Mouse (Mus musculus): ENCODE measurements at regions not wholly inside any gene's neighbourhood (a gene's known extent, or its start where the extent isn't known, plus 50 kb on each side); places are given as distances from the start of the nearest gene placed in this dataset.
A peak's percentile ranks its signal among the peaks of the same experiment; 100 is the strongest.
"Not testable (repeated sequence)": the region's sequence is repeated elsewhere in the genome, so short reads cannot be mapped to it uniquely, and the experiment has no call there.

DNA sequence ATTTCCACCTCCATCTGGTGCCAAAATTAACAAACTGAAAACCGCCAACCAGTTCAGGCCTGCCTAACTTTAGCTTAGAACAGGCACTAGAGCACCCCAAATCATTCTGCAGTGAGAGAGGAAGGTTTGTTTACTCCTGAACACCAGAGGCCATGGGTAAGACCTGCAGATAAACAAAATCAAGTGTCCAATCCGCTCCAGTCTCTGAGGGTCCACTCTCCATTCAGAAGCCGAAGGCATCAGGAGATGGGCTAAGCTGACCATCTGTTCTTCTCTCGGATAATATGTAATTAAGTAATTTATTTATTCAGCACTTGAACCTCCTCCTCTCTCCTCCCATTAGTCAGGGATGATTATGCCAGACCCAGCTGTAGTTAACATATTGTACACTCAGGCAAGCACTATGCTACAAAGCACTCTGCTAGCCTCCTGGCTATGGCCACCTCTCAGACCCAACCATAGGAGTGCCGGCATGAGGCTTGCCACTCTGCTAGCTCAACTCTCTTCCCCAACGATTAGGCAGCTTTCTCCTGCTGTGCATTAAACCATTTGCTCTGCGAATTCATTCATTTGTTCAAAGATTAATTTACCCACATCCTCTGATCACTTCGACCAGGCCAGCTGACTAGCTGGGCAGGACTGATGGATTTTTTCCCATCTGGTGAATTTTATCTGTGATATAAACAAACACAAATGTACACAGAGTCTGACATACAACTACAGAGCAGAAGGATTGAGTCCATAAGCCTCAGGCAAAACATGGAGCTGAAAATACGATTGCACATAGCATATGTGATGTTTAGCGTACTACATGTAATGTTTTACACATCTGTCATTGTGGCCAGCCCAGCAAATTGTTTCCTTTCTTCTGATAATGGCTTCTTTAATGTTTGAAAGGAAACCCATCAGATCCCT is 184.4 kb downstream of the Mat2b start:
- DNase-seq = peak; percentile 77

GRCm38 (mm10) chr11:40491599-40491998 is 203.4 kb downstream of the Mat2b start:
- peak; percentile 10 for DNase-seq

DNA sequence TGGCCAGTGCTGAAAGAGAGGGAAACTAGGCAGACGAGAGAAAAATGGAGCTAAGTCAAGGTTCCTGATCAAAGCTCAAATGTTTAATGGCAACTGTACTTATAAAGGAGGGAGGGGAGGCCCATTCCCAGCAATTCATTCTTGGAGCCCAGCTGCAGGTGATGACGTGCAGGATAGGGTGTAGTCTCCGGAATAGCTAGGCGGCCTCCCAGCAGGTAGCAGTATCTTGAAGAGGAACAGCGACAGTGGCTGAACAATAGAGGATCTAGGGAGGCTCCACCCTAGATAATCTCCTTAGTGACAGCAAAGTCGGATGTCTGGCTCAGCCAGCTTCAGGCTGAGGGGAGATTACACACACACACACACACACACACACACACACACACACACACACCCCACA is 216.8 kb downstream of the Mat2b start:
- peak; percentile 50 for DNase-seq

DNA sequence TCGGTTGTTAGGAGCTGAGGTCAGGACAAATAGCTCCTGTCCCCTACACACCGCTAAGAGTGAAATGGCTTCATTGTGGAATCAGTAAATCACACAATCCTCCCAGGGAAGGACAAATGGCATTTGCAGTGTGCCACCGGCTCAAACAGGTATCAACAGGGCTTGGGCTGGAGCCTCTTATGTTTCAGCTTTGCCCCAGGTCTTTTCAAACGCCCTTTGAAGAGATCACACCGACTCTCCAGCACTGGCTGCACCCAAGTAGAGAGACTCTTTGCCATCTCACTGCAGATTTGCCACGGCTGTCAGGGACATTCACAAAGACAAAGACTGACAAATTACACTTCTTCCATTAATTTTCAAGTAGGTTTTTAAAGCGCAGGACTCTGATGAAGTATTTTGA is 217.7 kb downstream of the Mat2b start:
- DNase-seq = no peak

GRCm38 (mm10) chr11:40469080-40469705 is 225.8 kb downstream of the Mat2b start:
- peak; percentile 79 for DNase-seq

GRCm38 (mm10) chr11:40456571-40456970 is 238.4 kb downstream of the Mat2b start:
- DNase-seq = peak; percentile 94

GRCm38 (mm10) chr11:40454994-40455393 is 240.0 kb downstream of the Mat2b start:
- DNase-seq = not testable (repeated sequence)

GRCm38 (mm10) chr11:40446846-40447245 is 248.2 kb downstream of the Mat2b start:
- DNase-seq = no peak

DNA sequence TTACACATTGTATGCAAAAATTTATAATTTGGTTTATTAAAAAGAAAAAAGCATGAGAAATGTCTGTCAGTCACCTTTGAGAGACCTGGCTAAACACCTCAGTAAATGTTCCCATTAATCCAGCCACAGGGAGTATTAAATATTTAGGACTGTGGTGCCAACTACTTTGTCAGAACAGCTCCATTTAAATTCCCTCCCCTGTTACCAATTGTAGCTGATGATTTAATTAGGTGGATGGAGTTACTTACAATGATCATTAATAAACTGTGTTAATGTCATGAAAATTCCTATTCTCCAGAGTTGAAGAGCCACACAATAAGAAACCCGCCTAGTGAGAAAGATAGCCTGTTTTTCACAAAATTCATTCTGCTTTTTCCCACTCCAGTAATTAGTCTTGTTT is 261.0 kb downstream of the Mat2b start:
- no peak for DNase-seq

DNA sequence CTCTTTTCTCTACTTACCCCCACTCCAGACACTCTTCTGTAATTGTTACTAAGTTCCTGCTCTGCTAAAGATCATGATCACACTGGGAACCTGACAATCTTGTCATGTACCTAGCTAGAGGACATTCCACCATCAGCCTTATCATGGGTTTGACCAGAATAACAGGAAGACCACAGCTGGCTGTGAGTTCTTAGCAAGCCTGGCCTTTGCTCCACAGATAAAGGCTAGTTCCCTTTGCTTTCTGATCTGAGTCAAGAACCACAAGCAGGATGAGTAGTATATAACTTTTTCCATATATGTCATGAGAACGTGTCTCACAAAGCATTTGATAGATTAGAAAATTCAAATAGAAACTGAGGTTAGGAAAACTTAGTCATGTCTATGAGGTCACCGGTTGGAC is 266.1 kb downstream of the Mat2b start:
- DNase-seq = no peak

GRCm38 (mm10) chr11:40424316-40424715 is 270.7 kb downstream of the Mat2b start:
- DNase-seq = no peak

- DNase-seq = no peak
Observed at GRCm38 (mm10) chr11:40407571-40407970, 287.4 kb downstream of the Mat2b start.

DNA sequence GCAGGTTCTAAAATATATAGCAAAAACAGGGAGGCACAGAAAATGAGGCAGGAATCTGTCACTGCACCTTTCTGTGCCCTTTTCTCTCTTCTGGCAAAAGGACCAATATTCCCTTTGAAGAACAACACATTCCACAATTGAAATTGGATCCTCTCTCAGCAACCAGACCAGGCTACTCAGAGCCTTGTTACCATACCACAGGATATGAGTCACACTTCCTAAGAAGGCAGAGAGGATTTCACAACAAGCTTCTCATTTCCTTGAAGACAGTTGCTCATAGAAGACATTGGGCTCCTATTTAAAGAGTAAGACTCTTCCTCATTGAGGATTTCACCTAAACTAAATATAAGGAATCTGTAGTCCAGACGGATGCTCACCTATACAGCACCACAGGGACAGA is 292.8 kb downstream of the Mat2b start:
- no peak for DNase-seq

- DNase-seq = no peak
Observed at GRCm38 (mm10) chr11:40397453-40398104, 297.4 kb downstream of the Mat2b start.

DNA sequence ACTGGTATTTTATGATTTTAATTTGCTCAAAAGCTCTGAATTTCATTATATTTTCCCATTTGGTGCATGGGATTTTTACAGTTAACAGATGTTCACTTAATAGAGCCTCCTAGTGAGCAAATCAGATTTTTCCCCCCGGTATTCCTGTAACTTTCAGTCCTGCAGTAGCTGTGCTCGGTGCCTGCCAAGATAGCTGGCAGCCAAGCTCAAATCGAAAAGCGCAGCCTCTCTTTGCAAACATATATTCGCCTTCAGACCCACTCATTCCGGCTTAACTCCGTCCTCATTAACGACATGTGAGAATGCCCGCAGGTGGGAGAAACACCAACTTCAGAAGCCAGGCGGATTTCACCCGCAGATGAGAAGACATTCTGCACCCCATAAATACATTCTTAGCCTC is 299.7 kb downstream of the Mat2b start:
- DNase-seq = no peak

- DNase-seq = peak; percentile 24
Observed at GRCm38 (mm10) chr11:40394864-40395266, 300.1 kb downstream of the Mat2b start.

DNA sequence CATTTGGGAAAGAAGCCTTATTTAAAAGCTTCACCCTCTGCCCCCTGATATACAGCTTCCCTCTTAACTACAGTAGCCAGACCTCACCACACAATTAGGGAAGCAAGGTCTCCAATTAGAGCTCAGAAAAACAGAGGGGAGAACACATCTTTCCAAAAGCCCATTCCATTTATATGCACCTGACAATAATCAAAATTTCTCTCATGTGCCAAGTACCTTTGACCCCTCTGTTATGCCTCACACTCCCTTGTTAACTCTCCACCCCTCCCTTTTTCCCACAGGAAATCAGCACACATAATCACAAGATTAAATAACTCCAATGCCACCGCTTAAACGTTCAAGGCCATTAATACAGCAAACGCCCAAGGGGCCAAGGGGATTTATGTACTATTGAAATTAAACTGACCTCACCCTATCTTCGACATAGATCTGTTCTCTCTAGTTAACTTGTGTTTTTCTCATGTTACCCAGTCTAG is 300.7 kb downstream of the Mat2b start:
- no peak for DNase-seq

- DNase-seq = no peak
Observed at GRCm38 (mm10) chr11:40380696-40381095, 314.3 kb downstream of the Mat2b start.

DNA sequence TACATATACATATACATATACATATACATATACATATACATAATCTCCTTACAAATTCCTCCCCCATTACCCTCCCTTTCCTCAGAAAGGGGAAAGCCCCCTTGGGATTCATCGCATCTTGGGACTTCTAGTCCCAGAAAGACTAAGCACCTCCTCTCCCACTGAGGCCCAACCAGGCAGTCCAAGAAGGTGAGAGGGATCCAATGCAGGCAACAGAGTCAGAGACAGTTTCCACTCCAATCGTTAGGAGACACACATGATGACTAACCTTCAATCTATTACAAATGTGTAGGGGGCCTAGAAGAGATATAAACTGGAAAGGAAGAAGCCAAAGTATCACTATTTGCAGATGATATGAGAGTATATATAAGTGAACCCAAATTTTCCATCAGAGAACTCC is 323.3 kb downstream of the Mat2b start:
- no peak for DNase-seq

DNA sequence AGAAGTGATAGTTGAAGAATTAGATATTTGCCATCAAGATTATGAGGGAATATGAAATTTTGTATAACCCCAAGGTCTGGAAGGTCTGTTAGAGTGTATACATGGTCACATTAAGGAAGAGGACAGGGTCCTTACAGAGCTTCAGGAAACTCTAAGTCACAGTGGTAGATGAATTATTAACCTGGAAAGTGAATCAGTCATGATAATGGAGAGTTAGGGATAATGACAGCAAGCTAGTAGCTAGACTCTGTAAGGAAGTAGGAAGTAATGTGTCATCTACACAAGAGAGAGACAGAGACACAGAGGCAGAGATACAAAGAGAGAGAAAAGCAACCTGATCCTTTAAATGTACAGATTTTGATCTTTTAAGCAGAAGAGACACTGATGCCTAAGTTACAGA is 328.4 kb downstream of the Mat2b start:
- DNase-seq = no peak

DNA sequence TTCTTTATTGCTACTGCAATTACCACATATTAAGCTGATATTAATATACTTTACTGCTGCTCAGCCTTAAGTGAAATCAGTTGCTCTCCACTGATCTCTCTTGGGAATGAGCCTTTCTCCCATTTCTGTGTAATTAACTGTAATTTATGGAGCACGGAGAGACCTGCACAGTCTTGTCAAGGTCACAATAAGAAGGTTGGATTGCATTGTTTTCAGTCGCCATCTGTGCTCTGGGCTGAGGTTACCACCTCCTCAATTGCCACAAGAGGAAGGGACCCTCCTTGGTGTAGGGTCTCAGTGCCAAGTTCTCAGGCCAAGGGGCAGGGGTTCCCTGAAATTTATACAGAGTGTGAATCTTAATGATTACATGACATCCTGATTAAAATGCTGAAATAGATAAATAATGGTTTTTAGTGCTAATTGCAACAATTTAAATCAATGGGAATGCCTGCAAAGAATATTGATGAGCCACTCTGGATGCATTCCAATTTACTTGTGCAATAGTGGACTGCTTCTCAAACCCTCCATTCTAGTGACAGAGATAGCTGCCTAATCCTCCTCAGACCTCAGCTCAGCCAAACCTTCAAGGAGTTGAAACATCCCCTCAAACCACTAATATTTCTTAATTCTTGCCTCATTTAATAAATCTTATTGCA is 332.3 kb downstream of the Mat2b start:
- no peak for DNase-seq
